Mouse (Mus musculus) limb, embryonic 12.5 days (tissue): ENCODE data around the gene Kcnip4. TPM values are rescaled to one million over a fixed set of nuclear protein-coding genes. Genes with fewer than 3 reads are reported as not detected.
A peak's percentile ranks its signal among the peaks of the same experiment; 100 is the strongest.

ENCODE experiments used
- ATAC-seq: fragments of 200-750 bp; cut with Nextera tagmentation; 2 replicates; pipeline ENCODE4 v1.8.0; 2017; ENCODE audit warnings: low read depth, moderate TSS enrichment; ENCODE audit not compliant: insufficient number of reproducible peaks, insufficient read depth, low FRiP score, low TSS enrichment
- H3K27ac ChIP-seq: fragments of 300-500 bp; sonication (generic); 2 replicates; pipeline ENCODE4 v1.5.1; 2016; ENCODE audit warnings: mild to moderate bottlenecking, moderate library complexity
- H3K27me3 ChIP-seq: fragments of 300-500 bp; sonication (generic); 2 replicates; pipeline ENCODE4 v1.6.1; 2016; ENCODE audit warnings: mild to moderate bottlenecking, moderate library complexity
- H3K36me3 ChIP-seq: fragments of 300-500 bp; sonication (generic); 2 replicates; pipeline ENCODE4 v1.6.1; 2016; ENCODE audit warnings: mild to moderate bottlenecking, moderate library complexity
- H3K4me1 ChIP-seq: fragments of 300-500 bp; sonication (generic); replicated peaks from 2 replicates; pipeline ENCODE4 v1.6.1; 2016
- H3K4me2 ChIP-seq: fragments of 300-500 bp; sonication (generic); 2 replicates; pipeline ENCODE4 v1.6.1; 2016; ENCODE audit warnings: mild to moderate bottlenecking, moderate library complexity
- H3K4me3 ChIP-seq: fragments of 300-500 bp; sonication (generic); replicated peaks from 2 replicates; pipeline ENCODE4 v1.5.1; 2016; ENCODE audit warnings: mild to moderate bottlenecking
- H3K9ac ChIP-seq: fragments of 300-500 bp; sonication (generic); replicated peaks from 2 replicates; pipeline ENCODE4 v1.6.1; 2016; ENCODE audit warnings: mild to moderate bottlenecking, moderate library complexity
- H3K9me3 ChIP-seq: fragments of 300-500 bp; sonication (generic); 2 replicates; pipeline ENCODE4 v1.6.1; 2016; ENCODE audit warnings: mild to moderate bottlenecking, moderate library complexity
- WGBS: fragments of 180-500 bp; shearing (Covaris S2); methylation state at CpG from one replicate; pipeline ENCODE4 v1.1.7; 2016; 5-methylcytosine and 5-hydroxymethylcytosine counted together
- polyA plus RNA-seq: library from polyadenylated mRNA; unstranded; fragments of >200 nt; fragmentation: Nextera tagmentation; extraction: Ambion mirVana; gene quantifications from 2 replicates; pipeline ENCODE4 v1.2.1, GENCODE M21; 2016

Kcnip4 gene
- polyA plus RNA-seq, 1 experiment from 2014 or later = 1.9 TPM

- no peaks in the 10 kb centered on the region for H3K9me3 ChIP-seq
- no peak overlapping the region for H3K4me3 ChIP-seq
- H3K4me2 ChIP-seq = no peak overlapping the region
- no peak for ATAC-seq
- H3K9ac ChIP-seq = no peak overlapping the region
- H3K4me1 ChIP-seq = no peaks in the 10 kb centered on the region
- no peaks in the 10 kb centered on the region for H3K36me3 ChIP-seq
- H3K27ac ChIP-seq = no peak overlapping the region
- 87% methylated on average over 4 of the region's 4 CpGs for WGBS
- no peaks in the 10 kb centered on the region for H3K27me3 ChIP-seq
Observed at GRCm38 (mm10) chr5:49057636-49058340, 466.9 kb downstream of the Kcnip4 start.

- H3K36me3 ChIP-seq = no peaks in the 10 kb centered on the region
- H3K9ac ChIP-seq = no peak overlapping the region
- no peak overlapping the region for H3K27ac ChIP-seq
- H3K9me3 ChIP-seq = no peaks in the 10 kb centered on the region
- no peak overlapping the region for H3K4me3 ChIP-seq
- no peaks in the 10 kb centered on the region for H3K4me1 ChIP-seq
- WGBS = 73% methylated on average over 1 of the region's 1 CpGs
- no peak overlapping the region for H3K4me2 ChIP-seq
- no peak for ATAC-seq
- no peaks in the 10 kb centered on the region for H3K27me3 ChIP-seq
Observed at GRCm38 (mm10) chr5:49047960-49048359, 476.7 kb downstream of the Kcnip4 start.

- ATAC-seq = no peak
- H3K9me3 ChIP-seq = no peaks in the 10 kb centered on the region
- no peaks in the 10 kb centered on the region for H3K4me1 ChIP-seq
- H3K36me3 ChIP-seq = no peaks in the 10 kb centered on the region
- 66% methylated on average over 6 of the region's 6 CpGs for WGBS
- H3K27ac ChIP-seq = no peak overlapping the region
- no peaks in the 10 kb centered on the region for H3K27me3 ChIP-seq
- H3K9ac ChIP-seq = no peak overlapping the region
- no peak overlapping the region for H3K4me3 ChIP-seq
- no peak overlapping the region for H3K4me2 ChIP-seq
Observed at GRCm38 (mm10) chr5:49041259-49041845, 483.4 kb downstream of the Kcnip4 start.

GRCm38 (mm10) chr5:48997359-48997758 lies 527.3 kb downstream of the Kcnip4 start:
- no peak overlapping the region for H3K4me2 ChIP-seq
- no peak for ATAC-seq
- H3K4me1 ChIP-seq = no peaks in the 10 kb centered on the region
- H3K36me3 ChIP-seq = no peaks in the 10 kb centered on the region
- H3K27ac ChIP-seq = no peak overlapping the region
- WGBS = 28% methylated on average over 4 of the region's 4 CpGs
- H3K9ac ChIP-seq = no peak overlapping the region
- no peaks in the 10 kb centered on the region for H3K27me3 ChIP-seq
- H3K4me3 ChIP-seq = no peak overlapping the region
- no peaks in the 10 kb centered on the region for H3K9me3 ChIP-seq

GRCm38 (mm10) chr5:48989145-48989659 lies 535.5 kb downstream of the Kcnip4 start:
- Histone ChIP-seq H3K9ac (no peak overlapping the region), H3K4me2 (no peak overlapping the region), H3K4me1 (no peaks in the 10 kb centered on the region), H3K27ac (no peak overlapping the region), H3K9me3 (no peaks in the 10 kb centered on the region), H3K27me3 (no peaks in the 10 kb centered on the region), H3K4me3 (no peak overlapping the region), H3K36me3 (no peaks in the 10 kb centered on the region)
- 92% methylated on average over 1 of the region's 1 CpGs for WGBS
- ATAC-seq = no peak

GRCm38 (mm10) chr5:48942378-48943088 lies 582.2 kb downstream of the Kcnip4 start:
- Histone ChIP-seq H3K27me3 (no peaks in the 10 kb centered on the region), H3K4me1 (no peaks in the 10 kb centered on the region), H3K9me3 (no peaks in the 10 kb centered on the region), H3K4me3 (no peak overlapping the region), H3K9ac (no peak overlapping the region), H3K27ac (no peak overlapping the region), H3K36me3 (no peaks in the 10 kb centered on the region), H3K4me2 (no peak overlapping the region)
- no peak for ATAC-seq
- 87% methylated on average over 2 of the region's 2 CpGs for WGBS

GRCm38 (mm10) chr5:48931881-48932280 lies 592.8 kb downstream of the Kcnip4 start:
- no peaks in the 10 kb centered on the region for H3K27me3 ChIP-seq
- H3K9me3 ChIP-seq = no peaks in the 10 kb centered on the region
- WGBS = 92% methylated on average over 2 of the region's 2 CpGs
- H3K36me3 ChIP-seq = no peaks in the 10 kb centered on the region
- no peak overlapping the region for H3K4me2 ChIP-seq
- no peak overlapping the region for H3K9ac ChIP-seq
- H3K4me1 ChIP-seq = no peaks in the 10 kb centered on the region
- no peak overlapping the region for H3K4me3 ChIP-seq
- ATAC-seq = no peak
- H3K27ac ChIP-seq = no peak overlapping the region

GRCm38 (mm10) chr5:48890216-48890615 lies 634.5 kb downstream of the Kcnip4 start:
- Histone ChIP-seq H3K27ac (no peak overlapping the region), H3K4me3 (no peak overlapping the region), H3K27me3 (no peaks in the 10 kb centered on the region), H3K9me3 (no peaks in the 10 kb centered on the region), H3K4me1 (no peaks in the 10 kb centered on the region), H3K36me3 (no peaks in the 10 kb centered on the region), H3K4me2 (peak overlapping the region; percentile 59), H3K9ac (no peak overlapping the region)
- 85% methylated on average over 8 of the region's 8 CpGs for WGBS
- ATAC-seq = no peak

GRCm38 (mm10) chr5:48889395-48890194 lies 635.1 kb downstream of the Kcnip4 start:
- Histone ChIP-seq H3K9me3 (no peaks in the 10 kb centered on the region), H3K9ac (no peak overlapping the region), H3K36me3 (no peaks in the 10 kb centered on the region), H3K4me3 (peak overlapping the region; percentile 33), H3K4me1 (no peaks in the 10 kb centered on the region), H3K4me2 (peak overlapping the region; percentile 59), H3K27me3 (no peaks in the 10 kb centered on the region), H3K27ac (no peak overlapping the region)
- WGBS = 13% methylated on average over 18 of the region's 18 CpGs
- ATAC-seq = peak; percentile 66; the same call in 1 of the 2 replicates

GRCm38 (mm10) chr5:48878081-48878480 lies 646.6 kb downstream of the Kcnip4 start:
- Histone ChIP-seq H3K4me2 (no peak overlapping the region), H3K27ac (no peak overlapping the region), H3K27me3 (no peaks in the 10 kb centered on the region), H3K9ac (no peak overlapping the region), H3K9me3 (no peaks in the 10 kb centered on the region), H3K4me3 (no peak overlapping the region), H3K4me1 (no peaks in the 10 kb centered on the region), H3K36me3 (no peaks in the 10 kb centered on the region)
- ATAC-seq = no peak
- 73% methylated on average over 2 of the region's 2 CpGs for WGBS
